Mouse (Mus musculus): ENCODE measurements at regions not wholly inside any gene's neighbourhood (a gene's known extent, or its start where the extent isn't known, plus 50 kb on each side); places are given as distances from the start of the nearest gene placed in this dataset.

- TF ChIP-seq CTCF (IDR thresholded peaks at IDR 0.05; ENCODE audit: control insufficient read depth, insufficient read depth, insufficient replicate concordance, low read depth, low read length): no peak
- no peak for TF ChIP-seq POLR2A (IDR thresholded peaks at IDR 0.05; ENCODE audit: control insufficient read depth, low read depth, low read length)
These were observed 67.3 kb upstream of the Slc6a6 start for GRCm38 (mm10) chr6:91616541-91616940.
